Mouse (Mus musculus): ENCODE results near the gene Camk1g. TPM values are rescaled to one million over a fixed set of nuclear protein-coding genes. Genes with fewer than 3 reads are reported as not detected.

The Camk1g gene
- total and polyA plus RNA-seq, 3 experiments: not detected

GRCm38 (mm10) chr1:193330172-193330571 is 39.9 kb downstream of the Camk1g start:
- dilution Hi-C loops (cut with MboI; ENCODE audit: extremely low pct_ligation_motif_present, extremely low pct_unique_long_range_greater_than_20kb, low sequenced_read_pairs) (no loop called here), in situ Hi-C loops (cut with MboI; ENCODE audit: low pct_ligation_motif_present, low pct_unique_long_range_greater_than_20kb, low sequenced_read_pairs) (no loop called here)
- peaks cover 0 to 3% of the 10 kb centered on the region in 2 experiments for H3K36me3 ChIP-seq (replicated peaks in 1 of 2; ENCODE audit: control insufficient read depth in 1 of 2, insufficient read depth in 1 of 2, low read length in 1 of 2)
- H3K4me3 ChIP-seq (replicated peaks in 1 of 3; ENCODE audit: low read depth in 2 of 3, low read length in 2 of 3, poor library complexity in 1 of 3): no peak overlapping the region
- H3K4me1 ChIP-seq (ENCODE audit: control insufficient read depth in 1 of 2, insufficient read depth in 2 of 2): no peaks in the 10 kb centered on the region
- H3K27ac ChIP-seq (ENCODE audit: insufficient read depth, low read depth): no peak overlapping the region
- no peaks in the 10 kb centered on the region for H3K27me3 ChIP-seq (replicated peaks)
- H3K4me2 ChIP-seq (ENCODE audit: insufficient read depth, low read depth, poor library complexity, severe bottlenecking): no peak overlapping the region
- H3K79me2 ChIP-seq (replicated peaks; ENCODE audit: control insufficient read depth, extremely low read depth, insufficient read depth, poor library complexity, severe bottlenecking): no peaks in the 10 kb centered on the region
- no peak overlapping the region for H3K9ac ChIP-seq (ENCODE audit: insufficient read depth, low read depth)
- no peaks in the 10 kb centered on the region for H3K9me3 ChIP-seq (replicated peaks; ENCODE audit: low read length)
- DNase-seq (ENCODE audit: extremely low read depth): peak; percentile 24
- TF ChIP-seq CTCF (conservative IDR thresholded peaks at IDR 0.05 in 1 of 2, IDR thresholded peaks at IDR 0.05 in 1 of 2; ENCODE audit: low read depth in 2 of 2, low read length in 2 of 2): peak in 1 of 2 experiments; percentile 69; a peak in 2 of 4 replicates
- TF ChIP-seq SMC3 (IDR thresholded peaks at IDR 0.05; ENCODE audit: low read depth, low read length): peak; percentile 41
- TF ChIP-seq RAD21 (IDR thresholded peaks at IDR 0.05; ENCODE audit: low read depth, low read length): peak; percentile 68
- TF ChIP-seq MEF2A (IDR thresholded peaks at IDR 0.05; ENCODE audit: borderline replicate concordance, low read depth, low read length): no peak

GRCm38 (mm10) chr1:193329557-193329956 is 40.5 kb downstream of the Camk1g start:
- Histone ChIP-seq H3K36me3 (replicated peaks in 1 of 2; ENCODE audit: control insufficient read depth in 1 of 2, insufficient read depth in 1 of 2, low read length in 1 of 2) (peaks cover 0 to 3% of the 10 kb centered on the region in 2 experiments), H3K9ac (ENCODE audit: insufficient read depth, low read depth) (no peak overlapping the region), H3K27me3 (replicated peaks) (no peaks in the 10 kb centered on the region), H3K79me2 (replicated peaks; ENCODE audit: control insufficient read depth, extremely low read depth, insufficient read depth, poor library complexity, severe bottlenecking) (no peaks in the 10 kb centered on the region), H3K27ac (ENCODE audit: insufficient read depth, low read depth) (no peak overlapping the region), H3K4me2 (ENCODE audit: insufficient read depth, low read depth, poor library complexity, severe bottlenecking) (no peak overlapping the region), H3K9me3 (replicated peaks; ENCODE audit: low read length) (no peaks in the 10 kb centered on the region), H3K4me3 (replicated peaks in 1 of 3; ENCODE audit: low read depth in 2 of 3, low read length in 2 of 3, poor library complexity in 1 of 3) (no peak overlapping the region), H3K4me1 (ENCODE audit: control insufficient read depth in 1 of 2, insufficient read depth in 2 of 2) (no peaks in the 10 kb centered on the region)
- no peak for TF ChIP-seq TCF12 (IDR thresholded peaks at IDR 0.05; ENCODE audit: low read depth, low read length)
- TF ChIP-seq KAT2A (IDR thresholded peaks at IDR 0.05; ENCODE audit: insufficient replicate concordance, low read length): no peak
- no peak for TF ChIP-seq ZC3H11A (IDR thresholded peaks at IDR 0.05; ENCODE audit: low read depth, low read length)
- no peak for TF ChIP-seq GABPA (IDR thresholded peaks at IDR 0.05; ENCODE audit: insufficient replicate concordance, low read depth, low read length)
- no peak for TF ChIP-seq USF1 (IDR thresholded peaks at IDR 0.05; ENCODE audit: low read depth, low read length)
- TF ChIP-seq ZMIZ1 (IDR thresholded peaks at IDR 0.05; ENCODE audit: low read depth, low read length): no peak
- TF ChIP-seq POLR2AphosphoS2 (IDR thresholded peaks at IDR 0.05; ENCODE audit: low read depth, low read length): no peak
- no peak for TF ChIP-seq MEF2A (IDR thresholded peaks at IDR 0.05; ENCODE audit: borderline replicate concordance, low read depth, low read length)
- dilution Hi-C loops (cut with MboI; ENCODE audit: extremely low pct_ligation_motif_present, extremely low pct_unique_long_range_greater_than_20kb, low sequenced_read_pairs) (no loop called here), in situ Hi-C loops (cut with MboI; ENCODE audit: low pct_ligation_motif_present, low pct_unique_long_range_greater_than_20kb, low sequenced_read_pairs) (loop anchor here (10.0 kb wide), 1 partner anchor 45 kb away; the partner anchor contains the start of gene Camk1g)
- DNase-seq (ENCODE audit: extremely low read depth): no peak

GRCm38 (mm10) chr1:193327686-193328085 is 42.4 kb downstream of the Camk1g start:
- Histone ChIP-seq H3K9ac (ENCODE audit: insufficient read depth, low read depth) (no peak overlapping the region), H3K4me1 (ENCODE audit: control insufficient read depth in 1 of 2, insufficient read depth in 2 of 2) (no peaks in the 10 kb centered on the region), H3K27ac (ENCODE audit: insufficient read depth, low read depth) (no peak overlapping the region), H3K79me2 (replicated peaks; ENCODE audit: control insufficient read depth, extremely low read depth, insufficient read depth, poor library complexity, severe bottlenecking) (no peaks in the 10 kb centered on the region), H3K9me3 (replicated peaks; ENCODE audit: low read length) (no peaks in the 10 kb centered on the region), H3K4me3 (replicated peaks in 1 of 3; ENCODE audit: low read depth in 2 of 3, low read length in 2 of 3, poor library complexity in 1 of 3) (no peak overlapping the region), H3K27me3 (replicated peaks) (no peaks in the 10 kb centered on the region), H3K4me2 (ENCODE audit: insufficient read depth, low read depth, poor library complexity, severe bottlenecking) (no peak overlapping the region), H3K36me3 (replicated peaks in 1 of 2; ENCODE audit: control insufficient read depth in 1 of 2, insufficient read depth in 1 of 2, low read length in 1 of 2) (peaks cover 0 to 3% of the 10 kb centered on the region in 2 experiments)
- in situ Hi-C loops (cut with MboI; ENCODE audit: low pct_ligation_motif_present, low pct_unique_long_range_greater_than_20kb, low sequenced_read_pairs) (loop anchor here (10.0 kb wide), 1 partner anchor 47 kb away; the partner anchor contains the start of gene Camk1g), dilution Hi-C loops (cut with MboI; ENCODE audit: extremely low pct_ligation_motif_present, extremely low pct_unique_long_range_greater_than_20kb, low sequenced_read_pairs) (no loop called here)
- TF ChIP-seq EP300 (IDR thresholded peaks at IDR 0.05; ENCODE audit: low read length): no peak
- DNase-seq (ENCODE audit: extremely low read depth): no peak
